Mouse (Mus musculus) embryo, embryonic 11 days (tissue): Measurements from ENCODE around the gene Wfdc11.
"Not testable (repeated sequence)": the region's sequence is repeated elsewhere in the genome, so short reads cannot be mapped to it uniquely, and the experiment has no call there.

Experiments used
- DNase-seq: peaks from one replicate; pipeline ENCODE4 v3.0.0-alpha.2; 2015

Gene Wfdc11

DNA sequence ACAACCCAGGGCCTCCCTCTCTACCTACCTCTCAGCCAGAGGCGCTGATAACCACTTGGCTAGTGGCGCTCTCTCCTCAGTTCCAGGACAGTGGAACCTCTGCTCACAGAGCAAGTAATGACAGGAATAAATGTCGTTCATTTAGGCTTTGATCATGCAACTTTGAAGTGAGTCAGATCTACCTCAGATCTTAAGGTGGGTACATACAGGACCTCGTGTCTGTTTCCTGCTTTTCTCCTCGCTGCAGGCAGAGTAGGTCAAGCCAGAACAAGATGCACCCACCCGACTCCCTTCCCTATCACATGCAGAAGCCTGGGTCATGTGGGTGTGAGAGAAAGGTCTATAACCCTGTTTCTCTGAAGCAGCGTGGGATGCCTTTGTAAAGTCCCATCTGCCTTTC, at the start of gene Wfdc11:
TSS of gene Wfdc11 (minus strand) at position 101 of the 400 bp plus-strand sequence.
- DNase-seq, result no peak

GRCm38 (mm10) chr2:164723276-164723675, 49.4 kb upstream of the Wfdc11 start:
- no peak for DNase-seq

- DNase-seq, result not testable (repeated sequence)
Observed at GRCm38 (mm10) chr2:164716194-164716786, 42.4 kb upstream of the Wfdc11 start.

- DNase-seq, result no peak
Observed at GRCm38 (mm10) chr2:164715005-164715404, 41.1 kb upstream of the Wfdc11 start, which contains the start of gene Spint5. Gene Spint5 (plus strand): TSS chr2:164715305.

GRCm38 (mm10) chr2:164705991-164706390, 32.1 kb upstream of the Wfdc11 start:
- no peak for DNase-seq

DNA sequence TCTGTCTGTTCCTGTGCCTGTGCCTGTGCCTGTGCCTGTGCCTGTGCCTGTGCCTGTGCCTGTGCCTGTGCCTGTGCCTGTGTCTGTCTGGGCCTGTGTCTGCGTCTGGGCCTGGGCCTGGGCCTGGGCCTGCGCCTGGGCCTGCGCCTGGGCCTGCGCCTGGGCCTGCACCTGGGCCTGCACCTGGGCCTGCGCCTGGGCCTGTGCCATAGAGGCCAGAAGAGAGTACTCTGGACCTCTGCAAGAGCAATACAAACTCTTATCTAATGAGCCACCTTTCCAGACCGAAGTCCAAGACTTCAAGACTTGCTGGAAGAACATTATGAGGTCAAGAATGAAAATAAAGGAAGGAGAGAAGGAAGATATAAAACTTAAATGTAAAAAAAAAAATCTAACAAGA, 31.4 kb upstream of the Wfdc11 start:
- DNase-seq, result no peak

GRCm38 (mm10) chr2:164704235-164704634, 30.3 kb upstream of the Wfdc11 start:
- no peak for DNase-seq

DNA sequence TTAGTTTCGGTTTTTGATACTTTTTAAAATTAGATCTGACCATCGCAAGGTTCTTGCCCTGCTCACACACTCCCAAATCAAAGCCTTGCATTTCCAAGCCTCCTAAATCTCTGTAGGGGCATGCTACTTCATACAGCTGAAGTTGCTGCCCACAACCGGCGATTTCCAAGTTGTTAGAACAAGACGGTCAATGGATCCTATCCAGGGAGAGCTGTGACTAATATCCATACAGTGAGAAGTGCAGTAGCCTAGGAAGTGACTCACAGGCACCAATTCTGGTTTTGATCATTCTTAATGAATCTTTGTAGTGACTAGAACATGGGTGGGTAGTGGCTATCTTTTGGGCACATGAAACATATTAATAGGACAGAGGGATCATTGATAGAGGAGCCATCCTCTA, 27.9 kb upstream of the Wfdc11 start:
- no peak for DNase-seq

DNA sequence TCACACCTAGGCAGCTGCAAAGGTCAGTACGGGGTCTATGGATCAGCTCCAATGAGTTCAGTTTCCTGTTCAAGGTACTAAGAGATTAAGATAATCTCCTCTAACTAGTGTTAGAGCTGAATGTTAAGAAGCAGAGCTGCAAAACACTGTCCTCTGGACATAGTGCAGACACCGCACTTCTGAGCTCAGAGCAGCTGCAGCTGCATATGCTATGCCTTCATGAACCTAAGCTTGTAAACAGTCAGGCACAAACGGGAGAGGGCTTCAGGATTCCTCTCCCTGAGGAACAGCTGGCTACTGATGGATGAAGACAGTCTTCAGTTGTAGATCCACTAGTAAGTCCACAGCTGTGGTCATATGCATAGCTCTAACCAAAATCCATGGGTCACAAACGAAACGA, 27.1 kb upstream of the Wfdc11 start:
- no peak for DNase-seq

DNA sequence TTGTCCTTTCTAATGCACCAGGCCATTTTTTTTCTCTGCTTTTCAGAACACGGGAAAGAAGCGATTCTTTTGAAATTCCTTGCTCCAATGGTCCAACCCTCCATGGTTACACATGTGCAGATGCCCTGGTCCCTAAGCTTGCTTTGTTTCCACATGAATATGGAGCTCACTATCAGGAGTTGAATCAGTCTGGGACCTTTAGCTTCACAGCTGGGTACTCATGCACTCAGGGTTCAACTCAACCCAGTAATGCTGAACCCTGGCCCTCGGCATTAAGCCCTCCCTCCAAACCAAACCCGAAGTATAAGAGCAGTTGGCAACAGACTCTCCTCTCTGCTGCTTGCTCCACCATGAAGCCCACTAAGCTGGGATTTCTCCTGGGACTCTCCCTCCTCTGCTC, 24.3 kb upstream of the Wfdc11 start, which contains the start of gene Spint4:
TSS of gene Spint4 (plus strand) at position 301 of the 400 bp plus-strand sequence.
- no peak for DNase-seq

DNA sequence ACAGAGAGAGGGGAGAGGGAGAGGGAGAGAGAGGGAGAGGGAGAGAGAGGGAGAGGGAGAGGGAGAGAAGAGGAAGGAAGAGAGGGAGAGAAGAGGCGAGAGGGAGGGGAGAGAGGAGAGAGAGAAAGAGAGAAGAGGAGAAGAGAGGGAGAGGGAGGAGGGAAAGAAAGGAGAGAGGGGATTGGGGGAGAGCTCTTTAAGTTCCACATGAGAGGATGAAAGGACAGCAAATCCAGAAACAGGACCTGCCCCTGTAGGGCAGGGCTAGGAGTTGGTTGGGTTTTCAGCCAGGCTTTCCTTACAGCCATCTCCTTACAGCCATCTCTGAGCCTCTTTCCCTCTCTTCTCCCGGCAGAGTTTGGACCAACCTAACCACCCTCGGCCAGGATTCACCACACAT, 10.9 kb upstream of the Wfdc11 start, which contains the start of gene Wfdc13:
TSS of gene Wfdc13 (plus strand) at position 301 of the 400 bp plus-strand sequence.
- DNase-seq, result no peak

- peak; percentile 34 for DNase-seq
Observed at GRCm38 (mm10) chr2:164679906-164680305, 6.0 kb upstream of the Wfdc11 start.

DNA sequence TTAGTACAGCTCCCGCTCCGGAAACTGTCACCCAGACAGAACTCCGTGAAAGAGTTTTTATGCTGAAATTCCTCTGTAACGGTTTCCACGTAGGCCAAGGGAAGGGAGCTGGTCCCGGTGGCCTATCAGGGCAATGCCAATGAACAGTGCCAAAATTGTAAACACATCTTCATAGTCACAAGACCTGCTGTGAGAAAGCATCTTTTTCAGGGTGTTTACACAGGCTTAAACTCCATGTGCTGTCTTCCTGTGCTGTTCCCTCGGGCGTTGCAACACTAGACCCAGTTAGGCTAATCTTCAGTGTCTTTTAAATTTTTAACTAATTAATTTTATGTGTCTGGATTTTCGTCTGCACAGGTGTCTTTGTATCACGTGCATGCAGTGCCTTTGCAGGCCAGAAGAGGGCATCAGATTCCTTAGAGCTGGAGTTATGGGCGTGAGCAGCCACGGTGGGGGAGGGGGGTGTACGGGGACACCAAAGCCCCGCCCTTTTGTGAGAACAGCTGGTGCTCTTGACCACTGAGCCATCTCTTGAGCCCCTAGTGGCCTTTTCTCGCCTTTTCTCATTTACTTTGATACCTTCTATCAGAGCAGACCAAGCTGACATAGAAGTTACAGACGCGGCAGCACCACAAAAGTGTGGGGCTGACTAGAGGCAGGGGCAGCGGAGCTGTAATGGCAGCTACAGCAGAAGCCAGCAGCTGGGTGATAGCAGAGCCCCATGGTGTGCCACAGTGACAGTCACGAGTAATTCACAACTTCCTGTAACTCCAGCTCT, 5.2 kb upstream of the Wfdc11 start:
- peak; percentile 92 for DNase-seq

DNA sequence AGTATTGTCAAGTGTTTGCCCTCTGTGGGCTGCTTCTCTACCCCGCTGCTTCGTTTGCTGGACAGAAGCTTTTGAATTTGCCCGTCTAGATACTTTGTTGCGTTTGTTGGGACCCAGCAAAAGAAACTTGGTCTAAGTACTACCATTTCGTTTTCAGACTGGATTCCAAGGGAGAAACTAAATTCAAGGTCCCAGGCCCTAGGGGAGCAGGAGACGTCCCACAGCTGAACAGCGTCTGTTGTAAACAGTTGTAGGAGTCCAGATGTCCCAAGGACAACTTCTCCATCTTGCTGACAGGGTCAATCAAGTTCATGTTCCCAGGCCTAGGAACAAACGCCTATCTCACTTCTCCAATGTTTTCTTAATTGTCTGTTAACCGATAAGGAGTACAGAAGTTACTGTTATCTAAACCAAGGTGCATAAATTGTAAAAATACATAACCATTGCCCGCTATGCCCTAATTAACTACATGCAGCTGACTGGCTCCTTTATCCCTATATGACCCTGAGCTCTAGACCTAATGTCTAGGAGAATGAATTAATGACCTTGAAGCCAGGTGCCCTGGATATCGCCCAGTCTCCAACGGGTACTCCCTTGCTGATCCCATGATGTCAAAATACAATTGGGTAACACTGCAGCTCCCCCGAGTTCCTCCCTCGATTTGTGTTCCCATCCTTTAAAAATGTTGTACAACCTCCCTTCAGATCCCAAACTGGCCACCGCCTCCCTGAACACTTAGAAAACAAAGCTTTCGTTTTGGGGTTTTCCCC, 3.2 kb upstream of the Wfdc11 start:
- DNase-seq, result no peak

- no peak for DNase-seq
Observed at GRCm38 (mm10) chr2:164676103-164676502, 2.2 kb upstream of the Wfdc11 start.

DNA sequence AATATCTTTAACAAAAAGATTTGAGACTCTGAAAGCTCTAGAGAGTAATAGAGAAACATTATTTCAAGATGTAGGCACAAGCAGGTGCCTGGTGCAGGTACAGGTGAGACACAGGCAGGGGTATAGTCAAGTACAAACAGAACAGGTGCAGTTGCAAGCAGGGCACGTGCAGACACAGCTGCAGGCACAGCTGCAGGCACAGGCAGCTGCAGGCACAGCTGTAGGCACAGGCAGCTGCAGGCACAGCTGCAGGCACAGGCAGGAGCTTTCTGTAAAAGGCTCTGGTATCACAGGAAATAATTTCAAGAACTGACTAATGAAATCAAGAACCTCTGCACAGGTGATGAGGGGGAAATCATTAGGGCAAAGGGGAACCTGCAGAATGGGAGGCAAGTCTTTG, 2.9 kb downstream of the Wfdc11 start:
- DNase-seq, result no peak

GRCm38 (mm10) chr2:164670261-164670660, 3.6 kb downstream of the Wfdc11 start:
- DNase-seq, result no peak

GRCm38 (mm10) chr2:164664851-164665250, 9.0 kb downstream of the Wfdc11 start:
- no peak for DNase-seq

GRCm38 (mm10) chr2:164656483-164656882, 17.4 kb downstream of the Wfdc11 start, which contains the start of gene Wfdc9:
Gene Wfdc9 (minus strand): TSS chr2:164656583.
- DNase-seq, result no peak

- peak; percentile 70 for DNase-seq
Observed at GRCm38 (mm10) chr2:164655858-164656257, 18.0 kb downstream of the Wfdc11 start, which contains the start of gene Wfdc10. Gene Wfdc10 (plus strand): TSS chr2:164656046.

GRCm38 (mm10) chr2:164641881-164642673, 31.8 kb downstream of the Wfdc11 start:
- DNase-seq, result no peak

- no peak for DNase-seq
Observed at GRCm38 (mm10) chr2:164641129-164641528, 32.8 kb downstream of the Wfdc11 start.
